Mouse (Mus musculus) embryonic fibroblast, embryonic 13.5 days (primary cell): ENCODE data around the gene Clec2h.

Source experiments
- CTCF ChIP-seq: IDR thresholded peaks from 2 replicates; pipeline ENCODE4 v1.5.1; 2011; ENCODE audit warnings: mild to moderate bottlenecking, control low read depth, low read length, moderate library complexity, borderline replicate concordance; ENCODE audit not compliant: insufficient read depth
- POLR2A ChIP-seq: IDR thresholded peaks from 2 replicates; pipeline ENCODE4 v1.6.1; 2011; ENCODE audit warnings: low read depth, mild to moderate bottlenecking, control low read depth, low read length, moderate library complexity

DNA sequence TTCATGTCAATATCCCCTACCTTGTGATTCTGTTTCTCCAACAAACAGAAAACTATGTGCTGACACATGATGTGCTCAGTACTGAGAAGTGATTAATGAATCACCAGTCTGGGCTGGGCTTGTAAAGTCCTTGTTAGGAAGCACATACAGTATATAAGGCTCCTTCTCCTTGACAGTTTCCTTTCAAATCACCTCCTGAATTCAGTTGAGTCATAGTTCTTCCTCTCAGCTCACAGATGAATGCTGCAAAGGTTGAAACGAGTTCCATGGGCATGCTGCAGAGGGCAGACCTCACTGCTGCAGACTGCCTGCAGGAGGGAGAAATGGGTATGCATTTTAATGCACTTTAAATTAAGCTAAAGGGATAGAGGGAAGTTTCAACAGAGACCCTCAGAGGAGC, at the start of gene Clec2h:
- TF ChIP-seq POLR2A (no peak), CTCF (peak; percentile 56; the same call in 1 of the 2 replicates)
